Mouse (Mus musculus): ENCODE measurements around the gene Gm49366. TPM values are rescaled to one million over a fixed set of nuclear protein-coding genes. Genes with fewer than 3 reads are reported as not detected.
"Not testable (repeated sequence)": the region's sequence is repeated elsewhere in the genome, so short reads cannot be mapped to it uniquely, and the experiment has no call there.

Gene Gm49366
- polyA plus RNA-seq, 1 experiment from 2014 or later: not detected

DNA sequence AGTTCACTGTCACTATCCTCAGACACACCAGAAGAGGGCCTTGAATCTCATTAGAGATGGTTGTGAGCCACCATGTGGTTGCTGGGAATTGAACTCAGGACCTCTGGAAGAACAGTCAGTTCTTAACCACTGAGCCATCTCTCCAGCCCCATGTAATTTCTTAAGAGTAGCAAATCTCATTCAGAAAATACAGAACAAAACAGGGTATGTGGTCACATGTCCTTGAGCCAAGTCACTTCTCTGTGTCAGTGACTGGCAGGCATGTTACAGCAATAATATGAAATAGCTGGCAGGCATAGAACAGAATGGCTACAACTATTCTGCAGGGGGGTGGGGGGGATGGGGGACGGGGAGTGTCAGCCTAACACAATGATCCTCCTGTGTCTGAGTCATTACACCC is 61.3 kb downstream of the Gm49366 start:
- 61% methylated on average over 1 of the region's 1 CpGs for WGBS
- Histone ChIP-seq H3K9ac (no peak overlapping the region), H3K4me3 (peak overlapping the region; percentile 54; the same call in 1 of the 2 replicates), H3K4me2 (peak overlapping the region; percentile 76), H3K4me1 (no peaks in the 10 kb centered on the region; the same call in 1 of the 2 replicates), H3K27ac (no peak overlapping the region), H3K36me3 (no peaks in the 10 kb centered on the region), H3K27me3 (no peaks in the 10 kb centered on the region), H3K9me3 (no peaks in the 10 kb centered on the region)
- ATAC-seq (ENCODE audit: insufficient number of reproducible peaks, low FRiP score, low TSS enrichment, low read depth): no peak

DNA sequence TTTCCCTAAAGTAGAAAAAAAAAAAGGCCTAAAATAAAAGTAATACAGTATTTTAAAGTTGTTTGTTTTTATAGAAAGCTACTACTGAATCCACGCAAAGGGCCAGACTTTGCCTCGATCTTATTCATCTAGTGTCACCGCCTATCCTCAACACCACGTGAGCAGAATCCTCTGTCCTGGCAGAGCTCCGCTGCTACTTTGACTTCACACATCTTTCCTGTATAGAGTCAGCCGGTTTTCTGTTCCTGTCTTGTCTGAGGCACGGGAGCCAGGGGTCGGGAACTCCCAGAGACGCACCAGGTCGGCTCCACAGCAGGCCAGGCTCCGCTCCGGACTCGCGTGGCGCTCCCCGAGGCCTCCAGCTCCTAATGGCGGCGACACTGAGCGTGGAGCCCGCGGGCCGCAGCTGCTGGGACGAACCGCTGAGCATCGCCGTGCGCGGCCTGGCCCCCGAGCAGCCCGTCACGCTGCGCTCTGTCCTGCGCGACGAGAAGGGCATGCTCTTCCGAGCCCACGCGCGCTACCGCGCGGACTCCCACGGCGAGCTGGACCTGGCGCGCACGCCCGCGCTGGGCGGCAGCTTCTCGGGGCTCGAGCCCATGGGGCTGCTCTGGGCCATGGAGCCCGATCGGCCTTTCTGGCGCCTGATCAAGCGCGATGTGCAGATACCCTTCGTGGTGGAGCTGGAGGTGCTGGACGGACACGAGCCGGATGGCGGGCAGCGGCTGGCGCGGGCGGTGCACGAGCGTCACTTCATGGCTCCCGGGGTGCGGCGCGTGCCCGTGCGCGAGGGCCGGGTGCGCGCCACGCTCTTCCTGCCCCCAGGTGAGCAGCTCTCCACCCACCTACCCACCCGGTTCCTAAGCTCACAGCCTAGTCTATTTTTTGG is 62.1 kb downstream of the Gm49366 start, which contains the start of gene Acot6:
Gene Acot6, plus strand, starts transcription at position 51 of the 889 bp plus-strand sequence.
- H3K4me1 ChIP-seq; H3K27me3 ChIP-seq; H3K9me3 ChIP-seq; ATAC-seq (ENCODE audit: insufficient number of reproducible peaks, low FRiP score, low TSS enrichment, low read depth); H3K36me3 ChIP-seq: not testable (repeated sequence)
- under 1% methylated on average over 80 of the region's 80 CpGs for WGBS
- H3K9ac ChIP-seq: peak within 1 kb of the TSS; percentile 47
- peak within 1 kb of the TSS; percentile 71 for H3K27ac ChIP-seq
- peak within 1 kb of the TSS; percentile 54 for H3K4me3 ChIP-seq
- H3K4me2 ChIP-seq: peak within 1 kb of the TSS; percentile 76

DNA sequence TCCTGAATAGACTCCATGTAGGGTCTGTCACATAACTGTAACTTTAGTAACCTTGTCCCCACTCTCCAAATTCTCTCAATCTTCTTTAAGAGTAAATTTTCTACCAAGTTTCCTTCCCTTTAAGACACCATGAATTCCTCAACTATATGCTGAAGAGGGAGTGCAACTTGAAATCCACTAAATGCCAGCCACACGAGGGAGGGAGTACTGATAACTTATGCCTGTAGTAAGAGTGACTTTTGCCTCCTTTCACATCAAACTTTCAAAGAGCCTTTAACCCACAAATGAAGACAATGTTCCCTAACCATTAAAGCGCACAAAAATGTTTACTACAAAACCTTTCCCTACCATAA is 62.7 kb downstream of the Gm49366 start:
- WGBS: 54% methylated on average over 2 of the region's 2 CpGs
- Histone ChIP-seq H3K27me3 (no peaks in the 10 kb centered on the region), H3K4me3 (peak overlapping the region; percentile 54), H3K4me2 (peak overlapping the region; percentile 76), H3K36me3 (no peaks in the 10 kb centered on the region), H3K27ac (0 out of 2 replicates have a peak overlapping the region, but pooled peaks have one; percentile 71), H3K9me3 (no peaks in the 10 kb centered on the region), H3K9ac (0 out of 2 replicates have a peak overlapping the region, but pooled peaks have one; percentile 47), H3K4me1 (no peaks in the 10 kb centered on the region; the same call in 1 of the 2 replicates)
- no peak for ATAC-seq (ENCODE audit: insufficient number of reproducible peaks, low FRiP score, low TSS enrichment, low read depth)

DNA sequence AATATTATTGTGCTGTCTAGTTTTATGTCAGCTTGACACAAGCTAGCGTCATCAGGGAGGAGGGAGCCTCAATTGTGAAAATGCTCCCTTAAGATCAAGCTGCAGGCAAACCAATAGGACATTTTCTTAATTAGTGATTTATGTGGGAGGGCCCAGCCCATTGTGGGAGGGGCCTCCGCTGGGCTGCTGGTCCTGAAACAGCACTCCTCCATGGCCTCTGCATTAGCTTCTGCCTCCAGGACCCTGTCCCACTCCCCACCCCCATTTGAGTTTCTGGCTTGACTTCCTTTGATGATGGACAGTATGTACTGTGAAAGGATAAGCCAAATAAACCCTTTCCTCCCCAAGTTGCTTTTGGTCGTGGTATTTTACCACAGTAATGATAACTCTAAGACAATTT is 68.3 kb downstream of the Gm49366 start:
- Histone ChIP-seq H3K9ac (no peak overlapping the region), H3K27ac (no peak overlapping the region), H3K4me2 (no peak overlapping the region), H3K4me3 (no peak overlapping the region), H3K27me3 (no peaks in the 10 kb centered on the region), H3K36me3 (no peaks in the 10 kb centered on the region), H3K4me1 (no peaks in the 10 kb centered on the region), H3K9me3 (no peaks in the 10 kb centered on the region)
- WGBS: 73% methylated on average over 3 of the region's 3 CpGs
- no peak for ATAC-seq (ENCODE audit: insufficient number of reproducible peaks, low FRiP score, low TSS enrichment, low read depth)

DNA sequence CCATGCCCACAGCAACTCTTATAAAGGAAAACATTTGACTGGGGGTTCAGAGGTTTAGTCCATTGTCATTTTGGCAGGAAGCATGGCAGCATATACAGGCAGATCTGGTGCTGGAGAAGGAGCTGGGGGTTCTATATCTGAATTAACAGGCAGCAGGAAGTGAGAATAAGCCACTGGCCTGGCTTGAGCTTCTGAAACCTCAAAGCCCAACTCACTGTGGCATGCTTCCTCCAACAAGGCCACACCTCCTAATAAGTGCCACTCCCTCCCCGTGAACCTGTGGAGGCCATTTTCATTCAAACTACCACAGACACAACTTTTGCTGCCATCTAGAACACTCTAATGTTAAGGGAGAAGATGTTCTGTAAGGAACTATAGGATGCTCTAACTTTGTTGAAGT is 69.0 kb downstream of the Gm49366 start:
- H3K36me3 ChIP-seq: no peaks in the 10 kb centered on the region
- no peaks in the 10 kb centered on the region for H3K9me3 ChIP-seq
- H3K4me1 ChIP-seq: no peaks in the 10 kb centered on the region
- whole genome bisulfite sequencing: 65% methylated on average over 1 of the region's 1 CpGs
- ATAC-seq (ENCODE audit: insufficient number of reproducible peaks, low FRiP score, low TSS enrichment, low read depth): no peak
- no peak overlapping the region for H3K4me2 ChIP-seq
- H3K4me3 ChIP-seq: no peak overlapping the region
- H3K27me3 ChIP-seq: no peaks in the 10 kb centered on the region
- H3K27ac ChIP-seq: no peak overlapping the region
- H3K9ac ChIP-seq: no peak overlapping the region

Other genes with a start within 250 kb of the Gm49366 start
- 36.6 and 37.5 TPM in 2 replicates for gene Numb, start 117.0 kb upstream of the Gm49366 start, polyA plus RNA-seq (2015; fragmentation: Nextera tagmentation; extraction: Ambion mirVana)
- gene Riox1, start 88.3 kb upstream of the Gm49366 start, polyA plus RNA-seq (2015; fragmentation: Nextera tagmentation; extraction: Ambion mirVana): 9.0 and 11.2 TPM in 2 replicates
- not detected in 2 replicates for gene Heatr4, start 54.1 kb upstream of the Gm49366 start, polyA plus RNA-seq (2015; fragmentation: Nextera tagmentation; extraction: Ambion mirVana)
- gene Acot2, start 51.1 kb upstream of the Gm49366 start, polyA plus RNA-seq (2015; fragmentation: Nextera tagmentation; extraction: Ambion mirVana): 26.1 and 26.5 TPM in 2 replicates
- gene Acot1, start 29.4 kb upstream of the Gm49366 start, polyA plus RNA-seq (2015; fragmentation: Nextera tagmentation; extraction: Ambion mirVana): 58.3 and 59.5 TPM in 2 replicates
- gene Acot4, start 556 bp upstream of the Gm49366 start, polyA plus RNA-seq (2015; fragmentation: Nextera tagmentation; extraction: Ambion mirVana): 0.17 and 0.37 TPM in 2 replicates
- not detected in 2 replicates for gene Acot3, start 13.2 kb downstream of the Gm49366 start, polyA plus RNA-seq (2015; fragmentation: Nextera tagmentation; extraction: Ambion mirVana)
- not detected in 2 replicates for gene Acot5, start 30.4 kb downstream of the Gm49366 start, polyA plus RNA-seq (2015; fragmentation: Nextera tagmentation; extraction: Ambion mirVana)
- gene Acot6, start 61.7 kb downstream of the Gm49366 start, polyA plus RNA-seq (2015; fragmentation: Nextera tagmentation; extraction: Ambion mirVana): 1.0 and 1.7 TPM in 2 replicates
- 5.9 and 6.3 TPM in 2 replicates for gene Dnal1, start 75.4 kb downstream of the Gm49366 start, polyA plus RNA-seq (2015; fragmentation: Nextera tagmentation; extraction: Ambion mirVana)
- gene Pnma1, start 109.6 kb downstream of the Gm49366 start, polyA plus RNA-seq (2015; fragmentation: Nextera tagmentation; extraction: Ambion mirVana): 0.78 and 0.93 TPM in 2 replicates
- gene Elmsan1, start 179.9 kb downstream of the Gm49366 start, polyA plus RNA-seq (2015; fragmentation: Nextera tagmentation; extraction: Ambion mirVana): 13.2 and 13.8 TPM in 2 replicates
- gene Ptgr2, start 246.3 kb downstream of the Gm49366 start, polyA plus RNA-seq (2015; fragmentation: Nextera tagmentation; extraction: Ambion mirVana): 15.9 and 22.6 TPM in 2 replicates

All from limb, embryonic 15.5 days (tissue).